Mouse (Mus musculus) embryonic facial prominence, embryonic 14.5 days (tissue): ENCODE results near the gene Dolk. TPM values are rescaled to one million over a fixed set of nuclear protein-coding genes. Genes with fewer than 3 reads are reported as not detected.

Source experiments
- ATAC-seq: fragments of 200-750 bp; cut with Nextera tagmentation; 2 replicates; pipeline ENCODE4 v1.8.0; 2017; ENCODE audit warnings: low read depth, moderate number of reproducible peaks, moderate TSS enrichment
- DNase-seq: peaks from one replicate; pipeline ENCODE4 v3.0.0-alpha.2; 2015; ENCODE audit warnings: low spot score
- H3K27ac ChIP-seq: fragments of 300-500 bp; sonication (generic); replicated peaks from 2 replicates; pipeline ENCODE4 v1.5.1; 2014; ENCODE audit warnings: low read depth, mild to moderate bottlenecking, low read length, moderate library complexity
- H3K27me3 ChIP-seq: fragments of 300-500 bp; sonication (generic); replicated peaks from 2 replicates; pipeline ENCODE4 v1.6.1; 2014; ENCODE audit warnings: low read length; ENCODE audit not compliant: control insufficient read depth, insufficient read depth
- H3K36me3 ChIP-seq: fragments of 300-500 bp; sonication (generic); 2 replicates; pipeline ENCODE4 v1.6.1; 2014; ENCODE audit warnings: low read length, mixed read lengths; ENCODE audit not compliant: control insufficient read depth, insufficient read depth
- H3K4me1 ChIP-seq: fragments of 300-500 bp; sonication (generic); 2 replicates; pipeline ENCODE4 v1.6.1; 2014; ENCODE audit warnings: antibody characterized with exemption, low read length; ENCODE audit not compliant: control insufficient read depth, insufficient read depth
- H3K4me2 ChIP-seq: fragments of 300-500 bp; sonication (generic); 2 replicates; pipeline ENCODE4 v1.6.1; 2014; ENCODE audit warnings: low read depth, mild to moderate bottlenecking, low read length, moderate library complexity, mixed read lengths
- H3K4me3 ChIP-seq: fragments of 300-500 bp; sonication (generic); 2 replicates; pipeline ENCODE4 v1.5.1; 2014; ENCODE audit warnings: low read depth, mild to moderate bottlenecking, low read length
- H3K9ac ChIP-seq: fragments of 300-500 bp; sonication (generic); 2 replicates; pipeline ENCODE4 v1.6.1; 2014; ENCODE audit warnings: low read depth, mild to moderate bottlenecking, low read length, moderate library complexity, mixed read lengths
- H3K9me3 ChIP-seq: fragments of 300-500 bp; sonication (generic); 2 replicates; pipeline ENCODE4 v1.6.1; 2016; ENCODE audit warnings: low read length; ENCODE audit not compliant: control insufficient read depth
- WGBS: fragments of 180-500 bp; shearing (Covaris S2); extraction: QIAGEN DNeasy Blood & Tissue Kit; methylation state at CpG from one replicate; pipeline ENCODE4 v1.1.7; 2014; 5-methylcytosine and 5-hydroxymethylcytosine counted together
- polyA plus RNA-seq: library from polyadenylated mRNA; unstranded; fragments of >200 nt; fragmentation: Nextera tagmentation; extraction: Ambion mirVana; gene quantifications from 2 replicates; pipeline ENCODE4 v1.2.1, GENCODE M21; 2014

Dolk gene
- polyA plus RNA-seq, 1 experiment from 2014 or later, result 30.2 TPM

DNA sequence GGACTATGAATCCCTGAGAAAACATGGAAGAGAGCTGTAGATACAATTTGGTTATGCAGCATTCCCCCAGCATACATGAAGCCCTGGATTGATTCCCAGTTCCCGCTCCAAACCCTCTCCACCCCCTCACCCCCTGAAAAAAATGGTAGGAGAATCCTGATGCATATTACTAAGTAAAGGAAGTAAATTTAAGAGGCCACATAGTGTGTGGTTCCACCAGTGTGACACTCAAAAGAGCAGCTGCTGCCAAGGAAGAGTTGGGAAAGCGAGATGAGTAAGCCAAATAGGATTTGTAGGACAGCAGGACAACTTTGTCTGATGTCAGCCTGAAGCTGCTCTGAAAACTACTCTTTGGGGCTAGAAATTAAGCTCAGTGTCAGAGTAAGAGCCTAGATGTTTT lies 25.3 kb upstream of the Dolk start:
- Histone ChIP-seq H3K27me3 (no peaks in the 10 kb centered on the region), H3K9me3 (no peaks in the 10 kb centered on the region), H3K27ac (no peak overlapping the region), H3K9ac (no peak overlapping the region), H3K4me2 (no peak overlapping the region), H3K4me1 (no peaks in the 10 kb centered on the region), H3K36me3 (peaks cover 94% of the 10 kb centered on the region), H3K4me3 (no peak overlapping the region)
- no peak for DNase-seq
- ATAC-seq, result no peak
- 91% methylated on average over 2 of the region's 2 CpGs for WGBS

DNA sequence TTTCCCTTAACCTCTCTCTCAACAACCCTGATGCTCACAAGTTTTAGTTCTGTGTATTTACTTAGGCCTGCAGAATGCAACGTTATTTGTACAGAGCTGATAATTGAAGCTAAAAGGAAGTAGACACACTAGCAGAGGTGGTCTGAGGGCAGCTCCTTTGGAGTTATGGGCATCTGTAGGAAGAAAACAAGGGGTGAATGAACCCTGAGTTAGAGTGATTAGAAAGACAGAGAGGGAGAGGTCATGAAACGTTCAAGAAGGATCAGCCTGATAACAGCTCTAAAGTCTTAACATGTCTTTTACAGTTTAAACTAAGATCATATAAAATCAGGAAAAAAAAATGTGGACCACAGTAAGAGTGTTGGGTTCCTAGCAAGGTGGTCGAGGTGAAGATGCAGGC lies 23.2 kb upstream of the Dolk start:
- ATAC-seq (no peak), DNase-seq (no peak)
- Histone ChIP-seq H3K27ac (no peak overlapping the region), H3K4me1 (no peaks in the 10 kb centered on the region), H3K27me3 (no peaks in the 10 kb centered on the region), H3K9me3 (no peaks in the 10 kb centered on the region), H3K36me3 (peaks cover 94% of the 10 kb centered on the region), H3K9ac (no peak overlapping the region), H3K4me3 (no peak overlapping the region), H3K4me2 (no peak overlapping the region)
- WGBS, result 88% methylated on average over 3 of the region's 3 CpGs

DNA sequence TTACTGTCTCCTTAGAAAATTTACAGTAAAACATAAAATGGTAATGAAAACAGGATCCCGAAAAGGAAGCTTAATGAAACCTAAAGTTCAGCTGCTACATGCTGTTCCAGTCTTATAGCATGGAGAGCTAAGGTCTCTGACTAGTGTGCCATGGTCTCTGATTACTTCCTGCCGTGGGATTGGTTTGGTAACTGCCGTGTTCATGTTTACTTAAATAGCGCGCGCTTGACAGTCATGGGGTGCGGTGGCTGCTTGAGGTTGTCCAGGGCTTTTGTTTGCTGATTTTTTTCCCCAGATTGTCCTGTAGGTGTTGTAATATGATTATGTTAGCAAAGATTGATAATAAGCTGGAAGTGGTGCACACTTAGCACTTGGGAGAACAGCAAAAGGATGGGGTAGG lies 20.0 kb upstream of the Dolk start:
- no peaks in the 10 kb centered on the region for H3K4me1 ChIP-seq
- H3K9ac ChIP-seq, result no peak overlapping the region
- ATAC-seq, result no peak
- H3K9me3 ChIP-seq, result no peaks in the 10 kb centered on the region
- H3K36me3 ChIP-seq, result peaks cover 100% of the 10 kb centered on the region
- H3K27ac ChIP-seq, result no peak overlapping the region
- no peak overlapping the region for H3K4me3 ChIP-seq
- H3K27me3 ChIP-seq, result no peaks in the 10 kb centered on the region
- H3K4me2 ChIP-seq, result no peak overlapping the region
- DNase-seq, result no peak
- 94% methylated on average over 7 of the region's 7 CpGs for WGBS

DNA sequence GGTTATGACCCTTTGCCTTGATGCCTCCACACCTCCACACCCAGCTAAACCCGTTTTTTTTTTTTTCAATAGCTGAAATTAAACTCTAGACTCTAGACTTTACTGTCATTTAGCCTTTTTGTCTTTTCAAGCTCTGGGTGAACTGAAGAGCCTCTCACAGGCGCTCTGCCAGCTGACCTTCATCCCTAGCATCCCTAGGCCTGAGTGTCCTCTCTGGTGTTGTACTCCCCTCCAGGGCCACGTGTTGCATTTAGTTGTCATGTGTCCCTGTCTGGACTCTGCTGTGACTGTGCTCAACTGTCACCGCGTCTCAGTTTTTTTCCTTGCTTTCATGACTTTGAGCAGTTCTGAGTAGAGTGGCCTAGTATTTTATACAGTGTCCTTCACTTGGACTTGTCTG lies 13.8 kb upstream of the Dolk start:
- Histone ChIP-seq H3K4me3 (no peak overlapping the region), H3K9me3 (no peaks in the 10 kb centered on the region), H3K27me3 (no peaks in the 10 kb centered on the region), H3K36me3 (peaks cover 86% of the 10 kb centered on the region), H3K27ac (no peak overlapping the region), H3K4me2 (no peak overlapping the region), H3K4me1 (no peaks in the 10 kb centered on the region), H3K9ac (no peak overlapping the region)
- WGBS, result 90% methylated on average over 5 of the region's 5 CpGs
- ATAC-seq, result no peak
- no peak for DNase-seq

DNA sequence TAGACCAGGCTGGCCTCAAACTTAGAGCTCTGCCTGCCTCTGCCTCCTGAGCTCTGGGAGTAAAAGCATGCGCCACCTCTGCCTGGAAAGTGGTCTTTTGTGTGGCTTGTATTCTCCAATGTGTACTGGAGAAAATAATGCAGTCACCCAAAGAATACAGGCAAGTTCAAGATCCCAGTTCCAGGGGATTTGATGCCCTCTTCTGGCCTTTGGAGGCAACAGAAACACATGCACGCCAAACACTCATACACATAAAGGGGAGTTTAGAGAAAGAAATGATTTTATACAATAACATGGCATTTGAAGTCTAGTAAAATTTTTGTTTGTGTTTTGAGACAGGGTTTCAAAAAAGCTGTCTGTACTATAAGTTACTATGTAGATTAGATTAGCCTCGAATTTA lies 13.4 kb upstream of the Dolk start:
- Histone ChIP-seq H3K4me1 (no peaks in the 10 kb centered on the region), H3K27ac (no peak overlapping the region), H3K9ac (no peak overlapping the region), H3K4me2 (no peak overlapping the region), H3K36me3 (peaks cover 82% of the 10 kb centered on the region), H3K9me3 (no peaks in the 10 kb centered on the region), H3K4me3 (no peak overlapping the region), H3K27me3 (no peaks in the 10 kb centered on the region)
- DNase-seq, result no peak
- WGBS, result 82% methylated on average over 3 of the region's 3 CpGs
- no peak for ATAC-seq

DNA sequence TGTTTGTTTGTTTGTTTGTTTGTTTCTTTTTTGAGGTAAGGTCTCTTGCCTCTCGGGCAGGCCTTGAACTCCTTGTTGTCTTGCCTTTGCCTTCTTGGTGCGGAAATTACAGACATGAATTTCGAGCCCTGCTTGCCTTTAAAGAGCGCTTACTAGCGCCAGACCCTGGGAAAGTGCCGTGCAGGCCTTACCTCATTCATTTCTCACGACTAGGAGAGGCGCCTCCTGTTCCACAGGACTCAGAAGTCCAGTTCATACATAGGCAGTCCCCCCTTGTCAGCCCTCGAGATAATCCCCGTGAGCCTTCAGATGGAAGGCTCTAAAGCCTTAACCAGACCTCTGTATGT lies 866 bp upstream of the Dolk start:
- Histone ChIP-seq H3K4me2 (peak overlapping the region; percentile 93), H3K9ac (peak overlapping the region; percentile 95), H3K27ac (peak overlapping the region; percentile 70), H3K9me3 (no peaks in the 10 kb centered on the region), H3K36me3 (0 out of 2 replicates have a peak, but pooled peaks cover 5% of the 10 kb centered on the region), H3K27me3 (no peaks in the 10 kb centered on the region), H3K4me1 (peaks cover 15% of the 10 kb centered on the region), H3K4me3 (peak overlapping the region; percentile 95)
- DNase-seq, result peak; percentile 71
- WGBS, result 0% methylated on average over 10 of the region's 10 CpGs
- ATAC-seq, result peak; percentile 21; the same call in 1 of the 2 replicates

DNA sequence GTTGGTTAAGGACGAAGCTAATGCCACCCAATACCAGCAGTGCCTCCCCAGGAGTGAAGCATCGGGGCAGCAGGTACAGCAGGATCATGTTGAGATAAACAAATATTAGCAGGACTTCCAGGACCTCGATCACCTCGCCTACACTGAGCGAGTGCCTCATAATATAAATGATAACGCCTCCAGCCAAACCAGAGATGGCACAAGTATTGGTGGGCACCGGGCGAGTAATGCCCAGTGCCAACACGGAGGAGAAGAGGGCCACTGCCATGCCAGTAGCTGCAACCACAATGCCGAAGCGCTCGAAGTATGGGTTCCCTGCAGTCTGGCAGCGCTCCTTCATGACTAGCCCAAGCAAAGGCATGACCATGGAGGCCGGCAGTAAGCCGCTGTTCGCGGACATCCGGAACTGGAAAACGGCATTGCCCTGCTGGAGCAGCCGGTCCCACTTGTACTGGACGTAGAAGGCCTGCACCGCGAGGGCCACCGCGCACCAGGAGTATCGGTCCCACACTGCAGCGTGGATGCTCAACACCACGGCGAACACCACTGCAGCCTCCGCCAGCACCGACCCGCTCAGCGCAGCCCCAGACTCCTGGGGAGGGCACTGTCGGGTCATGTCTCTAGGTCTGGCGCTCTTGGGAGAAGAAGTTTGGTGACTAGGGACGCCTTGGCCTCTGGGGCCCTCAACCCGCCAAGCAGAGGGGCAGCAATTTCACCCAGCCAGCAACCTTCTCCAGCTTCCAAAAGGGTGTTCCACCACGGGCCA lies 535 bp downstream of the Dolk start:
- peak overlapping the region; percentile 95 for H3K4me3 ChIP-seq
- no peaks in the 10 kb centered on the region for H3K27me3 ChIP-seq
- peaks cover 15% of the 10 kb centered on the region for H3K4me1 ChIP-seq
- H3K4me2 ChIP-seq, result peak overlapping the region; percentile 93
- H3K9me3 ChIP-seq, result no peaks in the 10 kb centered on the region
- H3K27ac ChIP-seq, result peak overlapping the region; percentile 28; the same call in 1 of the 2 replicates
- peak overlapping the region; percentile 95 for H3K9ac ChIP-seq
- ATAC-seq (peak; percentile 54), DNase-seq (no peak)
- WGBS, result 15% methylated on average over 36 of the region's 38 CpGs
- 0 out of 2 replicates have a peak, but pooled peaks cover 3% of the 10 kb centered on the region for H3K36me3 ChIP-seq

DNA sequence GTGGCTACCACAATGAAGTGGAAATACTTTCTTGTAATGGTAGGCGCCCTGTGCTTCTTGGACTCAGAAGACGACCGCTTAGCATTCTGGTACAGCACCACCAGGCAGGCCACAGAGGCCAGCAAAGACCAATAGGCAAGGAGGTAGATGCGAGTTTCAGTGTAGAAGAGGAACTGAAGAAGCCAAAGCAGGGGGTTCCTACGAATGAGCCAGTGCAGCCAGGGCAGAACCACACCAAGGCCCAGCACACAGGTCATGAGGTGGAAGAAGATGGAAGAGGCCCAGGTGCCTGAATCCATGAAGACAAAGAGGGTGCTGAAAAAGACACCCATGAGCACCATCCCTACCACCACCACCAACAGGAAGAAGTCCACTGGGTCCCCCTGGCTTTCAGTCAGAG lies 1.1 kb downstream of the Dolk start:
- 91% methylated on average over 5 of the region's 5 CpGs for WGBS
- peak overlapping the region; percentile 95 for H3K4me3 ChIP-seq
- ATAC-seq, result no peak
- 0 out of 2 replicates have a peak, but pooled peaks cover 3% of the 10 kb centered on the region for H3K36me3 ChIP-seq
- H3K9me3 ChIP-seq, result no peaks in the 10 kb centered on the region
- H3K4me1 ChIP-seq, result peaks cover 15% of the 10 kb centered on the region
- no peaks in the 10 kb centered on the region for H3K27me3 ChIP-seq
- DNase-seq, result no peak
- H3K9ac ChIP-seq, result peak overlapping the region; percentile 95
- H3K27ac ChIP-seq, result no peak overlapping the region
- H3K4me2 ChIP-seq, result peak overlapping the region; percentile 93

DNA sequence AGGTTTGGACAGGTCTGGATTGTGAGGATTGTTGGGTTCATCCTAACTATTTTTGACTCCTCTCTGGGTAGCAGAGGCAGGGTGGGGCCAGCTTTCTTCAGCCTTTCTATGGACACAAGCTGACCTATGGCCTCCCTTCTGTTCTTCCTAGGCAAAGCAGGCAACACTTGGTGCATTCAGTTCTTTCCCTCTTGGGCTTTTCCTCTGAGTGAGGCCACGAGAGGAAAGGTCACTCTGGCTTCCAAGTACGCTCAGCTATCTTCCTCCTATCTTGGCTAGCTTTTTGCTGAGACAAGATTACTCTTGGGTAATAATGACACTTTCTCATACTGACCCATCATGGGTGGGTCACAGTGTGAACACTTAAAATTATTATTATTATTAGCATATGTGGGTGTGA lies 2.9 kb downstream of the Dolk start:
- Histone ChIP-seq H3K27me3 (no peaks in the 10 kb centered on the region), H3K4me1 (peaks cover 15% of the 10 kb centered on the region), H3K36me3 (no peaks in the 10 kb centered on the region), H3K9me3 (no peaks in the 10 kb centered on the region), H3K4me2 (no peak overlapping the region), H3K4me3 (no peak overlapping the region), H3K9ac (no peak overlapping the region), H3K27ac (no peak overlapping the region)
- ATAC-seq, result no peak
- no peak for DNase-seq
- WGBS, result 95% methylated on average over 2 of the region's 2 CpGs
